Mouse (Mus musculus) bone marrow macrophage, adult 2 months (primary cell): ENCODE measurements around the gene Rwdd3.

Source experiments
- CTCF ChIP-seq: IDR thresholded peaks from 2 replicates; pipeline ENCODE4 v1.5.1; 2012; ENCODE audit warnings: low read depth, mild to moderate bottlenecking, low read length, moderate library complexity
- POLR2A ChIP-seq: IDR thresholded peaks from 2 replicates; pipeline ENCODE4 v1.6.1; 2012; ENCODE audit warnings: mild to moderate bottlenecking, low read depth, low read length, borderline replicate concordance

GRCm38 (mm10) chr3:121121072-121121471 is 50.4 kb downstream of the Rwdd3 start:
- TF ChIP-seq POLR2A (no peak), CTCF (no peak)
